Mouse (Mus musculus): Measurements from ENCODE around the gene Mfsd2b.

- TF ChIP-seq POLR2A (IDR thresholded peaks at IDR 0.05; ENCODE audit: borderline replicate concordance, control insufficient read depth, low read depth, low read length) (no peak), CTCF (IDR thresholded peaks at IDR 0.05; ENCODE audit: control insufficient read depth, insufficient read depth, low read length) (no peak)
These were observed 15.1 kb upstream of the Mfsd2b start for GRCm38 (mm10) chr12:4889251-4889650.
